Mouse (Mus musculus) megakaryocyte progenitor cell, adult 5-6 weeks (primary cell): ENCODE measurements at regions not wholly inside any gene's neighbourhood (a gene's known extent, or its start where the extent isn't known, plus 50 kb on each side); places are given as distances from the start of the nearest gene placed in this dataset.

Experiments
- ATAC-seq: replicated peaks from 2 replicates; pipeline ENCODE4 v1.8.0; 2016; ENCODE audit warnings: mild to moderate bottlenecking, moderate TSS enrichment, inconsistent platforms; ENCODE audit not compliant: poor library complexity

- ATAC-seq, result no peak
These were observed 94.0 kb upstream of the Ednrb start for GRCm38 (mm10) chr14:103938201-103938600.

GRCm38 (mm10) chr14:103937700-103938099, 93.5 kb upstream of the Ednrb start:
- ATAC-seq, result no peak

- no peak for ATAC-seq
These were observed 89.6 kb upstream of the Ednrb start for GRCm38 (mm10) chr14:103933813-103934212.

- ATAC-seq, result no peak
These were observed 88.0 kb upstream of the Ednrb start for GRCm38 (mm10) chr14:103932170-103932569.

GRCm38 (mm10) chr14:103929734-103930364, 85.6 kb upstream of the Ednrb start:
- peak; percentile 83 for ATAC-seq

GRCm38 (mm10) chr14:103929155-103929729, 85.0 kb upstream of the Ednrb start:
- peak; percentile 61 for ATAC-seq

GRCm38 (mm10) chr14:103920169-103920568, 76.0 kb upstream of the Ednrb start:
- peak; percentile 97 for ATAC-seq

- ATAC-seq, result no peak
These were observed 75.2 kb upstream of the Ednrb start for GRCm38 (mm10) chr14:103919380-103919779.

GRCm38 (mm10) chr14:103913453-103913852, 69.3 kb upstream of the Ednrb start:
- ATAC-seq, result no peak

- ATAC-seq, result no peak
These were observed 67.5 kb upstream of the Ednrb start for GRCm38 (mm10) chr14:103911707-103912106.

- ATAC-seq, result no peak
These were observed 67.1 kb upstream of the Ednrb start for GRCm38 (mm10) chr14:103911280-103911679.

GRCm38 (mm10) chr14:103906417-103907070, 62.3 kb upstream of the Ednrb start:
- no peak for ATAC-seq

GRCm38 (mm10) chr14:103900817-103901216, 56.6 kb upstream of the Ednrb start:
- ATAC-seq, result peak; percentile 43

- peak; percentile 27 for ATAC-seq
These were observed 55.1 kb upstream of the Ednrb start for GRCm38 (mm10) chr14:103899111-103899814.

GRCm38 (mm10) chr14:103898689-103899088, 54.5 kb upstream of the Ednrb start:
- peak; percentile 98 for ATAC-seq

GRCm38 (mm10) chr14:103895261-103895660, 51.1 kb upstream of the Ednrb start:
- ATAC-seq, result no peak
